Mouse (Mus musculus): Measurements from ENCODE around the gene Lrmda. TPM values are rescaled to one million over a fixed set of nuclear protein-coding genes. Genes with fewer than 3 reads are reported as not detected.

Gene Lrmda
- polyA plus RNA-seq, 1 experiment from 2014 or later = 0.55 TPM

DNA sequence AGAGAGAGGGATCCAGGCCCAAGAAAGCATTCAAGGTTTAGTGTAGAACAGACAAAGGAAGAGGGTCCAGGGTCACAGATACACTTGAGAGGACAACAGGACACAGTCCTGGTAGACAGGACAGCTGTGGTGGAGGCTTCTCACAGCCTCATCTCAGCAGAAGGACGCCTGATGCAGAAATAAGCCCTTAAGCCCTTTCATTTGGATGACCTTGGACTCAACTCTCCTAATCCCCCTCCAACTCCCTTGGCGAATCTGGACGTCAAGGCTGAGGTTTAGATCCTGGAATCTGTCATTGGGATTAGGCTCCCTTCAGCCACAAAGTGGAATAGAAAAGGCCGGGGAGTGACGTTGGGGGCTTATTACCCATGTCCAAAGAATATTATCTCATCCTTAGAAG lies 589.1 kb downstream of the Lrmda start:
- H3K27ac ChIP-seq = no peak overlapping the region
- H3K4me1 ChIP-seq (replicated peaks) = no peaks in the 10 kb centered on the region
- no peak overlapping the region for H3K4me3 ChIP-seq
- DNase-seq (ENCODE audit: low spot score) = no peak
- H3K36me3 ChIP-seq = no peaks in the 10 kb centered on the region
- H3K9me3 ChIP-seq = no peaks in the 10 kb centered on the region
- no peaks in the 10 kb centered on the region for H3K27me3 ChIP-seq (ENCODE audit: insufficient read depth, poor library complexity, severe bottlenecking)
- 74% methylated on average over 5 of the region's 5 CpGs for WGBS

DNA sequence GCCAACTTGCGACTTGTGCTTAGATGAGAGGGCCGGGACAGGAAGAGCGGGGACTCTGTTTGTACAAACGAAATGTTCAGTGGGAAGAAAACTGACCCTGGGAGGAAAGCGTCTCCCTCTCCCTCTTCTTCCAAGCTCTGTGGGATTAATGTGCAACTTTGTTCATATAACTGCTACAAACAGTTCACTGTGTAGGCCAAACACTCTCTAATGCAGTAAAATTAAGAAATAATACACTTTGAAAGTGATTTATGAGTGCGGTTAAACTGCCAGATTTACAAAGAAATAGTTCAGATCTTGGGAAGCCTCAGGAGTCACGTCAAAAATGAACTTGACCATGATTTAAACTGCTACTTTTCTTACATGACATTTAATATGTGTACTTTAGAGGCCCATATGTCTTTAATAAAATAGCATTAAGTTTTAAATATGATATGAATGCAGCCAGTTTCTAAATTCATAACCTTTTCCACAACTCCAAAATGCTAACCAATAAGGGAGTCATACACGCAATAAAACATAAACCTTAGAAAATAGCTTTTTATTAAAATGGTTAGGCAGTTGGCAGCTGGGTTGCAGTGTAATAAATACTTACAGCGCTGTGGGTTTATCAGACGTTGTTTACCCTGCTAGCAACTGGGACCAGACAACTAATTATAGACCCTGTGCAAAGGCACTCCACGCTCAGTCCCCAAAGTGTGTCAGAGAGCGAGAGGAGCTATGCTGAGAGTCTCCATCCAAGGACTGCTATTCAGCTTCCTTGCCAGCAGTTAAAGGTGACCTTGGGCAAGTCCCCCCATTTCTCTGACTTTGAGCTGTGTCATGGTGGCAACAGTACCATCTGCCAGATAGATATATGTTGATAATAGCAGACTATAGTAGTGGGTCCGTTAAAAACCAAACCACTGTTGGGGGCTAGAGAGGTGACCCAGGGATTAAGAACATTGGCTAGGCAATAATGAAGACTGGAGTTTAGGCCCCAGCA lies 590.0 kb downstream of the Lrmda start:
- no peak for DNase-seq (ENCODE audit: low spot score)
- no peaks in the 10 kb centered on the region for H3K27me3 ChIP-seq (ENCODE audit: insufficient read depth, poor library complexity, severe bottlenecking)
- H3K4me1 ChIP-seq (replicated peaks) = no peaks in the 10 kb centered on the region
- H3K36me3 ChIP-seq = no peaks in the 10 kb centered on the region
- WGBS = 83% methylated on average over 13 of the region's 13 CpGs
- H3K9me3 ChIP-seq = no peaks in the 10 kb centered on the region
- no peak overlapping the region for H3K27ac ChIP-seq
- H3K4me3 ChIP-seq = no peak overlapping the region

DNA sequence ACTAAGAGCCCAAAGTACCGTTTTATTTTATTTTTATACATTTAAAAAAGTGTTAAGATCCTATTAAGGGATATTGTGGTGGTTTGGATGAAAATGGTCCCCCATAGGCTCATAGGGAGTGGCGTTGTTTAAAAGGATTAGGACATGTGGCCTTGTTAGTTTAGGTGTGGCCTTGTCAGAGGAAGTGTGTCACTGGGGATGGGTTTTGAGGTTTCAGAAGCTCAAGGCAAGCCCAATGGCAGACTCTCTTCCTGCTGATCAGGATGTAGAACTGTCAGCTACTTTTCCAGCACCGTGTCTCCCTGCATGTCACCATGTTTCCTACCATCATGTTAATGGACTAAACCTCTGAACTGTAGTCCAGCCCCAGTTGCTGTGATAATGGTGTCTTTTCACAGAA lies 591.5 kb downstream of the Lrmda start:
- Histone ChIP-seq H3K36me3 (no peaks in the 10 kb centered on the region), H3K4me3 (no peak overlapping the region), H3K9me3 (no peaks in the 10 kb centered on the region), H3K4me1 (replicated peaks) (no peaks in the 10 kb centered on the region), H3K27me3 (ENCODE audit: insufficient read depth, poor library complexity, severe bottlenecking) (no peaks in the 10 kb centered on the region), H3K27ac (no peak overlapping the region)
- WGBS = 83% methylated on average over 3 of the region's 3 CpGs
- DNase-seq (ENCODE audit: low spot score) = no peak

- Histone ChIP-seq H3K4me3 (no peak overlapping the region), H3K27me3 (ENCODE audit: insufficient read depth, poor library complexity, severe bottlenecking) (no peaks in the 10 kb centered on the region), H3K36me3 (no peaks in the 10 kb centered on the region), H3K9me3 (no peaks in the 10 kb centered on the region), H3K27ac (no peak overlapping the region), H3K4me1 (replicated peaks) (no peaks in the 10 kb centered on the region)
- DNase-seq (ENCODE audit: low spot score) = no peak
Measured at GRCm38 (mm10) chr14:22620191-22620590, 600.7 kb downstream of the Lrmda start.

DNA sequence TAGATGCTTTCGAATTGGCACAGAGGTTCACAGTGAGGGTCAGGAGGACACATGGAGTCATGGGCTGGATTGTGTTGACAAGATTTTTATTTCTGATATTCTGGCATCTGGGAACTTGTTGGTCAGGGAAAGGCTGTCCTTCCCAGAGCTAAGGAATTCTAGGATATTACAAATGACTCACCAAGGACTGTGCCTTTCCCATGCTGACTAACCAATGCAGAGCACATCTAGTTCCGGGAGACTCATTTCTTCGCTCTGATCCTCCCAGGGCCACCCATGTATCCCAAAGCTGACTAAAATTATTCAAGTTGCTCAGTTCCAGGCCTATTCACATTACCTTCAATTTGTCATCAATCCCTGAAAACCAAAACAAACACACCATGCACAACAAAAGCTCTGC lies 602.4 kb downstream of the Lrmda start:
- no peak overlapping the region for H3K27ac ChIP-seq
- no peaks in the 10 kb centered on the region for H3K27me3 ChIP-seq (ENCODE audit: insufficient read depth, poor library complexity, severe bottlenecking)
- 87% methylated on average over 3 of the region's 3 CpGs for WGBS
- DNase-seq (ENCODE audit: low spot score) = no peak
- no peaks in the 10 kb centered on the region for H3K36me3 ChIP-seq
- H3K4me1 ChIP-seq (replicated peaks) = no peaks in the 10 kb centered on the region
- no peak overlapping the region for H3K4me3 ChIP-seq
- H3K9me3 ChIP-seq = no peaks in the 10 kb centered on the region

- whole genome bisulfite sequencing = 80% methylated on average over 8 of the region's 8 CpGs
Measured at GRCm38 (mm10) chr14:22627105-22627829, 607.8 kb downstream of the Lrmda start.

GRCm38 (mm10) chr14:22630361-22630867 lies 610.9 kb downstream of the Lrmda start:
- WGBS = 91% methylated on average over 9 of the region's 9 CpGs
- no peaks in the 10 kb centered on the region for H3K27me3 ChIP-seq (ENCODE audit: insufficient read depth, poor library complexity, severe bottlenecking)
- no peak overlapping the region for H3K4me3 ChIP-seq
- DNase-seq (ENCODE audit: low spot score) = no peak
- H3K36me3 ChIP-seq = no peaks in the 10 kb centered on the region
- no peaks in the 10 kb centered on the region for H3K4me1 ChIP-seq (replicated peaks)
- no peaks in the 10 kb centered on the region for H3K9me3 ChIP-seq
- no peak overlapping the region for H3K27ac ChIP-seq

More at GRCm38 (mm10) chr14:22627105-22627829, 607.8 kb downstream of the Lrmda start:
- H3K27me3 ChIP-seq (ENCODE audit: insufficient read depth, poor library complexity, severe bottlenecking) = no peaks in the 10 kb centered on the region
- no peak for DNase-seq (ENCODE audit: low spot score)
- H3K9me3 ChIP-seq = no peaks in the 10 kb centered on the region
- H3K4me1 ChIP-seq (replicated peaks) = no peaks in the 10 kb centered on the region
- H3K36me3 ChIP-seq = no peaks in the 10 kb centered on the region
- H3K4me3 ChIP-seq = no peak overlapping the region
- H3K27ac ChIP-seq = no peak overlapping the region

DNA sequence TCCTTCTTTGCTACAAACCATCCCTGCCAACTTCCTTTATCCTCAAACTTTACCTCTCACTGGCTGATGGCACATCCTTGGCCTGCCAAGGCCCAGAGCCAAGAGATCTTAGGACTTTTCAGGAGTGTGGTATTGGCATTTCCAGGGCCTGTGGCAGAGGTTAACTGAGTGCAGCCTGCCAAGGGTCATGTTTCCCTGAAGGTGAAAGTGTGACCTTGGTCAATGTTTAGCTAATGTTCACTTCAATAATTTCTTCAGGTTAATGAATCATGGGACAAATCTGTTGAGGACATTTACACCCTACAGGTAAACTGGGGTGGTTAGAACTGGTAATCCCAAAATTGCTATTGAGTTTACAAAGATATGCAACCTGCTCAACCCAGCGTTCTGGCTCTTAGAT lies 614.1 kb downstream of the Lrmda start:
- DNase-seq (ENCODE audit: low spot score) = no peak
- no peak overlapping the region for H3K27ac ChIP-seq
- no peak overlapping the region for H3K4me3 ChIP-seq
- H3K9me3 ChIP-seq = no peaks in the 10 kb centered on the region
- no peaks in the 10 kb centered on the region for H3K4me1 ChIP-seq (replicated peaks)
- H3K27me3 ChIP-seq (ENCODE audit: insufficient read depth, poor library complexity, severe bottlenecking) = no peaks in the 10 kb centered on the region
- no peaks in the 10 kb centered on the region for H3K36me3 ChIP-seq
- WGBS = 91% methylated on average over 1 of the region's 1 CpGs

- H3K27me3 ChIP-seq (ENCODE audit: insufficient read depth, poor library complexity, severe bottlenecking) = 0 out of 2 replicates have a peak, but pooled peaks cover 10% of the 10 kb centered on the region
- WGBS = 82% methylated on average over 4 of the region's 4 CpGs
- H3K36me3 ChIP-seq = no peaks in the 10 kb centered on the region
- H3K27ac ChIP-seq = no peak overlapping the region
- peaks cover 16% of the 10 kb centered on the region for H3K4me1 ChIP-seq (replicated peaks)
- H3K9me3 ChIP-seq = no peaks in the 10 kb centered on the region
- DNase-seq (ENCODE audit: low spot score) = no peak
- no peak overlapping the region for H3K4me3 ChIP-seq
Measured at GRCm38 (mm10) chr14:22643494-22643893, 624.0 kb downstream of the Lrmda start.

GRCm38 (mm10) chr14:22647879-22648611 lies 628.5 kb downstream of the Lrmda start:
- WGBS = 49% methylated on average over 9 of the region's 9 CpGs
- H3K27me3 ChIP-seq (ENCODE audit: insufficient read depth, poor library complexity, severe bottlenecking) = 0 out of 2 replicates have a peak, but pooled peaks cover 10% of the 10 kb centered on the region
- H3K36me3 ChIP-seq = no peaks in the 10 kb centered on the region
- H3K27ac ChIP-seq = peak overlapping the region; percentile 84
- DNase-seq (ENCODE audit: low spot score) = peak; percentile 38
- H3K9me3 ChIP-seq = no peaks in the 10 kb centered on the region
- H3K4me1 ChIP-seq (replicated peaks) = peaks cover 55% of the 10 kb centered on the region
- no peak overlapping the region for H3K4me3 ChIP-seq

DNA sequence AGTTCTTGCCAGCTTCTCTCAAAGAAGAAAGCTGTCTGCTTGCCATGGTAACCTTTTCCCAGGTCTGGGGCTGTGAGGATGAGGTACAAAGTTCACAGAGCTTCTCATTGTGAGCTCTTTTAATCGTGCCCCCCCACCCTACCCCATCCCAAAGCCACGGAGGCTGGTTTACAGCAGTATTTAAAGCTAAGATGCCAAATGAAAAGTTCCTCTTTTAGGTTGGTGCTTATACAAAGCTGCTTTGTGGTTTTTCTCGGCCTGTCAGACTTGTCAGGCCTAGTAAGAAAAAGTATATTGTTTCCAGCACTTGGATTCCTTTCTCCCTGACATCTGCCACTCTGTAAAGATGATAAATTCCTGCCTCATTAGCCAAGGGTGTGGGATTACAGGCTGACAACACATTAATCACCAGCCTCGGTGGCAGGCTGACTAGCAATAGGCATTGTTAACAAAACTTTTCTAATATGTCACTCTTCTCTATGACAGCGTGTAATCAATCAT lies 629.9 kb downstream of the Lrmda start:
- 23% methylated on average over 5 of the region's 5 CpGs for WGBS
- peak; percentile 62 for DNase-seq (ENCODE audit: low spot score)
- Histone ChIP-seq H3K36me3 (no peaks in the 10 kb centered on the region), H3K4me1 (replicated peaks) (peaks cover 55% of the 10 kb centered on the region), H3K27me3 (ENCODE audit: insufficient read depth, poor library complexity, severe bottlenecking) (0 out of 2 replicates have a peak, but pooled peaks cover 10% of the 10 kb centered on the region), H3K4me3 (no peak overlapping the region), H3K9me3 (no peaks in the 10 kb centered on the region), H3K27ac (peak overlapping the region; percentile 84)

All from hindbrain, embryonic 10.5 days (tissue).